Mouse (Mus musculus) kidney, embryonic 14.5 days (tissue): ENCODE measurements at regions not wholly inside any gene's neighbourhood (a gene's known extent, or its start where the extent isn't known, plus 50 kb on each side); places are given as distances from the start of the nearest gene placed in this dataset.

ENCODE experiments used
- ATAC-seq: fragments of 200-750 bp; cut with Nextera tagmentation; 2 replicates; pipeline ENCODE4 v1.8.0; 2017; ENCODE audit warnings: moderate number of reproducible peaks, mild to moderate bottlenecking, moderate TSS enrichment, moderate library complexity; ENCODE audit not compliant: low FRiP score, low TSS enrichment
- H3K27ac ChIP-seq: fragments of 300-500 bp; sonication (generic); 2 replicates; pipeline ENCODE4 v1.5.1; 2014; ENCODE audit warnings: low read depth, mild to moderate bottlenecking, low read length, moderate library complexity, mixed read lengths
- H3K27me3 ChIP-seq: fragments of 300-500 bp; sonication (generic); 2 replicates; pipeline ENCODE4 v1.6.1; 2014; ENCODE audit warnings: mild to moderate bottlenecking, low read length; ENCODE audit not compliant: control insufficient read depth, insufficient read depth
- H3K36me3 ChIP-seq: fragments of 300-500 bp; sonication (generic); 2 replicates; pipeline ENCODE4 v1.6.1; 2014; ENCODE audit warnings: low read length, mixed read lengths; ENCODE audit not compliant: control insufficient read depth, insufficient read depth
- H3K4me1 ChIP-seq: fragments of 300-500 bp; sonication (generic); 2 replicates; pipeline ENCODE4 v1.6.1; 2014; ENCODE audit warnings: low read length, mixed read lengths; ENCODE audit not compliant: control insufficient read depth, insufficient read depth
- H3K4me2 ChIP-seq: fragments of 300-500 bp; sonication (generic); replicated peaks from 2 replicates; pipeline ENCODE4 v1.6.1; 2014; ENCODE audit warnings: low read depth, mild to moderate bottlenecking, low read length
- H3K4me3 ChIP-seq: fragments of 300-500 bp; sonication (generic); 2 replicates; pipeline ENCODE4 v1.5.1; 2014; ENCODE audit warnings: mild to moderate bottlenecking, low read length
- H3K9ac ChIP-seq: fragments of 300-500 bp; sonication (generic); 2 replicates; pipeline ENCODE4 v1.6.1; 2014; ENCODE audit warnings: low read depth, mild to moderate bottlenecking, low read length, moderate library complexity
- H3K9me3 ChIP-seq: fragments of 300-500 bp; sonication (generic); 2 replicates; pipeline ENCODE4 v1.6.1; 2016; ENCODE audit warnings: low read length; ENCODE audit not compliant: control insufficient read depth
- WGBS: fragments of 180-500 bp; shearing (Covaris S2); extraction: QIAGEN DNeasy Blood & Tissue Kit; methylation state at CpG from one replicate; pipeline ENCODE4 v1.1.7; 2014; 5-methylcytosine and 5-hydroxymethylcytosine counted together

DNA sequence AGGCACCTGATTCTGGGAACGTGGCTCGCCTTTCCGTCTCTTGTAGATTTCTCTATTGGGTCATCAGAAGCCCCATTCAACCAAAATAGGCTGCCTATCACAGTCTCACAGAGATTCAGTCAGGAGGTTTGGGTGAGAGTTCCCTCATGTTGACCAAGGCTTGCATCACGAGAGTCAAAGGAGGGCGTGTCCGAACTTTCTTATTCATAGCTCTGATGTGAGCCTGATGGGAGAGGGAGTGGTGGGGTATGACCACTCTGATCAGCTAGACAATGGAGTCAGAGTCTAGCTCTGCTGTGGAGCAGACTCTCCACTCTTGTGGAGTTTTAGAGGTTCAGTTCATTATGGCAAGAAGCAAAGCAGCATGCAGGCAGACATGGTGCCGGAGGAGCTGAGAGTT lies 81.1 kb upstream of the Ccdc71l start:
- no peak for ATAC-seq
- 96% methylated on average over 7 of the region's 7 CpGs for WGBS
- no peaks in the 10 kb centered on the region for H3K9me3 ChIP-seq

GRCm38 (mm10) chr12:32299714-32300113 lies 78.8 kb upstream of the Ccdc71l start:
- H3K9me3 ChIP-seq = no peaks in the 10 kb centered on the region
- no peaks in the 10 kb centered on the region for H3K4me1 ChIP-seq
- no peak overlapping the region for H3K9ac ChIP-seq
- no peaks in the 10 kb centered on the region for H3K36me3 ChIP-seq
- H3K4me2 ChIP-seq = no peak overlapping the region
- no peak for ATAC-seq
- WGBS = 88% methylated on average over 2 of the region's 2 CpGs
- no peak overlapping the region for H3K4me3 ChIP-seq
- H3K27ac ChIP-seq = no peak overlapping the region
- no peaks in the 10 kb centered on the region for H3K27me3 ChIP-seq

More for the DNA sequence above, 81.1 kb upstream of the Ccdc71l start:
- H3K4me1 ChIP-seq = no peaks in the 10 kb centered on the region
- no peak overlapping the region for H3K4me2 ChIP-seq
- no peaks in the 10 kb centered on the region for H3K36me3 ChIP-seq
- no peak overlapping the region for H3K9ac ChIP-seq
- H3K27me3 ChIP-seq = no peaks in the 10 kb centered on the region
- H3K4me3 ChIP-seq = no peak overlapping the region
- no peak overlapping the region for H3K27ac ChIP-seq

DNA sequence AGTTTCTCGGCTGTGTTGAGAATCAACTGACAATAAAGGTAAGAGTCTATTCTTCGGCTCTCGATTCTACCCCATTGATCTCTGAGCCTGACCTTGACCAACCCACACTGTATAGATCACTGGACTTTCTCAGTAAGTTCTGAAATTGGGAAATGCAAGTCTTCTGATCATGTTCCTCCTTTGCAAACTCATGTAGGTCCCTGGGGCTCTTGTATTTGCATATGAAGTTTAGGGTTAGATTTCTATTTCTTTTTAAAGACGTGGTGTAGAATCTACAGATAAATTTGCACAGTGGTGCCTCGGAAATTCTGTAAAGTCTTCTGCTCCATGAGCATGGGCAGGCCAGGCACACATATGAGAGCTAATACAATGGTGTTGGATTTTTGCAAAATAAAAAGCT lies 72.8 kb upstream of the Ccdc71l start:
- Histone ChIP-seq H3K27ac (no peak overlapping the region), H3K4me3 (no peak overlapping the region), H3K36me3 (no peaks in the 10 kb centered on the region), H3K4me2 (no peak overlapping the region), H3K9ac (no peak overlapping the region), H3K27me3 (no peaks in the 10 kb centered on the region), H3K4me1 (no peaks in the 10 kb centered on the region), H3K9me3 (no peaks in the 10 kb centered on the region)
- 89% methylated on average over 5 of the region's 5 CpGs for WGBS
- no peak for ATAC-seq

- Histone ChIP-seq H3K4me1 (no peaks in the 10 kb centered on the region), H3K27ac (no peak overlapping the region), H3K9me3 (no peaks in the 10 kb centered on the region), H3K27me3 (no peaks in the 10 kb centered on the region), H3K4me3 (no peak overlapping the region), H3K4me2 (no peak overlapping the region), H3K9ac (no peak overlapping the region), H3K36me3 (no peaks in the 10 kb centered on the region)
- 95% methylated on average over 4 of the region's 4 CpGs for WGBS
- no peak for ATAC-seq
These were observed 72.2 kb upstream of the Ccdc71l start for GRCm38 (mm10) chr12:32306326-32306725.

GRCm38 (mm10) chr12:32307280-32308006 lies 71.1 kb upstream of the Ccdc71l start:
- WGBS = 69% methylated on average over 9 of the region's 9 CpGs
- Histone ChIP-seq H3K9ac (no peak overlapping the region), H3K9me3 (no peaks in the 10 kb centered on the region), H3K4me3 (no peak overlapping the region), H3K36me3 (no peaks in the 10 kb centered on the region), H3K4me2 (no peak overlapping the region), H3K27me3 (no peaks in the 10 kb centered on the region), H3K4me1 (no peaks in the 10 kb centered on the region), H3K27ac (no peak overlapping the region)
- ATAC-seq = no peak

DNA sequence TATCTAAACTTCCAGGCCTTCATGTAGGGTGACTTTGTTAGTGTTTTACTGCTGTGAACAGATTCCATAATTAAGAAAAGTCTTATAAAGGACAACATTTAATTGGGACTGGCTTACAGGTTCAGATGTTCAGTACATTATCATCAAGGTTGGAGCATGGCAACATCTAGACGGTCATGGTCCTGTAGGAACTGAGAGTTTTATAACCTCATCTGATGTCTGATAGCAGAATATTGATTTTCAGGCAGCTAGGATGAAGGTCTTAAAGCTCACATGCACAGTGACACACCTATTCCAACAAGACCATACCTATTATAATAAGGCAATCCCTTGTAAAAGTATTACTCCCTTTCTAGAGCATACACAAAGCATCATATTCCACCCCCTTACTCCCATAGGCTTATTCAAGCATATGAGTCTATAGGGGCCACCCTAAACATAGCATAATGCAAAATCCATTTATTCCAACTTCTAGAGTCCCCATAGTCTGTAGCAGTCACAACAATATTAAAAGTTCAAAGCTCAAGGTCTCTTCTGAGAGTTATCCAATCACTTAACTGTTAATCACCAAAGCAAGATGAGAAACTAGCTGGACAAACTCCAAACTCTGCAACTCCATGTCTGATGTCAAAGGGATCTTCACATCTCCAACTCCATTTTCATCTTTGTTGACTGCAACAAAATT lies 63.3 kb upstream of the Ccdc71l start:
- Histone ChIP-seq H3K27ac (no peak overlapping the region), H3K4me1 (no peaks in the 10 kb centered on the region), H3K4me3 (no peak overlapping the region), H3K36me3 (no peaks in the 10 kb centered on the region), H3K27me3 (no peaks in the 10 kb centered on the region), H3K9me3 (no peaks in the 10 kb centered on the region), H3K9ac (no peak overlapping the region), H3K4me2 (no peak overlapping the region)
- no peak for ATAC-seq
- WGBS = 97% methylated on average over 1 of the region's 1 CpGs
